Mouse (Mus musculus): Measurements from ENCODE around the gene Wwtr1. TPM values are rescaled to one million over a fixed set of nuclear protein-coding genes. Genes with fewer than 3 reads are reported as not detected.

Wwtr1 gene
- total RNA-seq, 2 experiments from 2014 or later: 50.6 to 52.3 TPM

GRCm38 (mm10) chr3:57521876-57522275, 53.8 kb downstream of the Wwtr1 start:
- DNase-seq (ENCODE audit: low spot score in 2 of 2): no peak

- no peak for DNase-seq (ENCODE audit: low spot score in 2 of 2)
Measured at GRCm38 (mm10) chr3:57519995-57520394, 55.7 kb downstream of the Wwtr1 start.

GRCm38 (mm10) chr3:57516146-57516545, 59.6 kb downstream of the Wwtr1 start:
- DNase-seq (ENCODE audit: low spot score in 2 of 2): no peak

- DNase-seq (ENCODE audit: low spot score in 2 of 2): no peak
Measured at GRCm38 (mm10) chr3:57515044-57515443, 60.7 kb downstream of the Wwtr1 start.

GRCm38 (mm10) chr3:57511816-57512586, 63.7 kb downstream of the Wwtr1 start:
- peak in 1 of 2 experiments; percentile 18 for DNase-seq (ENCODE audit: low spot score in 2 of 2)

- DNase-seq (ENCODE audit: low spot score in 2 of 2): no peak
Measured at GRCm38 (mm10) chr3:57509945-57510675, 65.6 kb downstream of the Wwtr1 start.

- DNase-seq (ENCODE audit: low spot score in 2 of 2): no peak
Measured at GRCm38 (mm10) chr3:57505991-57506390, 69.7 kb downstream of the Wwtr1 start.

- no peak for DNase-seq (ENCODE audit: low spot score in 2 of 2)
Measured at GRCm38 (mm10) chr3:57504756-57505155, 71.0 kb downstream of the Wwtr1 start.

GRCm38 (mm10) chr3:57501596-57502220, 74.0 kb downstream of the Wwtr1 start:
- no peak for DNase-seq (ENCODE audit: low spot score in 2 of 2)

- no peak for DNase-seq (ENCODE audit: low spot score in 2 of 2)
Measured at GRCm38 (mm10) chr3:57500846-57501245, 74.9 kb downstream of the Wwtr1 start.

- DNase-seq (ENCODE audit: low spot score in 2 of 2): no peak
Measured at GRCm38 (mm10) chr3:57497791-57498190, 77.9 kb downstream of the Wwtr1 start.

GRCm38 (mm10) chr3:57496428-57496827, 79.3 kb downstream of the Wwtr1 start:
- DNase-seq (ENCODE audit: low spot score in 2 of 2): no peak

GRCm38 (mm10) chr3:57487455-57488153, 88.1 kb downstream of the Wwtr1 start:
- DNase-seq (ENCODE audit: low spot score in 2 of 2): no peak

GRCm38 (mm10) chr3:57486068-57486467, 89.6 kb downstream of the Wwtr1 start:
- DNase-seq (ENCODE audit: low spot score in 2 of 2): no peak

- DNase-seq (ENCODE audit: low spot score in 2 of 2): no peak
Measured at GRCm38 (mm10) chr3:57481981-57482380, 93.7 kb downstream of the Wwtr1 start.

- DNase-seq (ENCODE audit: low spot score in 2 of 2): no peak
Measured at GRCm38 (mm10) chr3:57480640-57481039, 95.1 kb downstream of the Wwtr1 start.

GRCm38 (mm10) chr3:57474421-57474820, 101.3 kb downstream of the Wwtr1 start:
- DNase-seq (ENCODE audit: low spot score in 2 of 2): no peak

GRCm38 (mm10) chr3:57472407-57472806, 103.3 kb downstream of the Wwtr1 start:
- DNase-seq (ENCODE audit: low spot score in 2 of 2): no peak

GRCm38 (mm10) chr3:57470981-57471601, 104.6 kb downstream of the Wwtr1 start:
- DNase-seq (ENCODE audit: low spot score in 2 of 2): peak in 1 of 2 experiments; percentile 4

GRCm38 (mm10) chr3:57470326-57470725, 105.4 kb downstream of the Wwtr1 start:
- peak in 1 of 2 experiments; percentile 26 for DNase-seq (ENCODE audit: low spot score in 2 of 2)

- no peak for DNase-seq (ENCODE audit: low spot score in 2 of 2)
Measured at GRCm38 (mm10) chr3:57469325-57469724, 106.4 kb downstream of the Wwtr1 start.
